Mouse (Mus musculus): ENCODE measurements around the gene Tgfbr3.

- TF ChIP-seq CTCF (IDR thresholded peaks at IDR 0.05; ENCODE audit: low read depth) = no peak
- no peak for TF ChIP-seq EP300 (IDR thresholded peaks at IDR 0.05; ENCODE audit: low read depth)
Measured at GRCm38 (mm10) chr5:107126561-107126960, 162.9 kb downstream of the Tgfbr3 start.
